Mouse (Mus musculus) testis, postnatal 14 days (tissue): ENCODE measurements around the gene Ssx2ip.

Source experiments
- DNase-seq: peaks from one replicate; pipeline ENCODE4 v3.0.0; 2021; ENCODE audit warnings: low spot score

Ssx2ip gene

DNA sequence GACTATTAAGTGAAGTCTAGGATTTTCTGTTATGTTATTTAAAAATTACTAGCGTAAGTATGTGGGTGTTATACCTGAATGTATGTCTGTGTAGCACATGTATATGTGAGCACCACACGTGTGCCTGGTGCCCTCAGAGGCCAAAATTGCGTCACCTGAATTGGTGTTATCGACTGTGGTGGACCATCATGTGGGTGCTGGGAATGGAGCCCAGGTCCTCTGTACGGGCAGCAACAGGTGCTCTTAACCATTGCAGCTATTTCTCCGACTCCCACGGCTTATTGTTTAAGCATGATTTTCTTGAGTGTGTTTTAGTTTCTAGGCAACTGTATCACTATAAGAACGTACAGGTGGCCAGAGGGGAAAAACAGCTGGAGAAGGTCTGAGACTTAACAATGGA, 31.7 kb downstream of the Ssx2ip start:
- DNase-seq, result no peak

DNA sequence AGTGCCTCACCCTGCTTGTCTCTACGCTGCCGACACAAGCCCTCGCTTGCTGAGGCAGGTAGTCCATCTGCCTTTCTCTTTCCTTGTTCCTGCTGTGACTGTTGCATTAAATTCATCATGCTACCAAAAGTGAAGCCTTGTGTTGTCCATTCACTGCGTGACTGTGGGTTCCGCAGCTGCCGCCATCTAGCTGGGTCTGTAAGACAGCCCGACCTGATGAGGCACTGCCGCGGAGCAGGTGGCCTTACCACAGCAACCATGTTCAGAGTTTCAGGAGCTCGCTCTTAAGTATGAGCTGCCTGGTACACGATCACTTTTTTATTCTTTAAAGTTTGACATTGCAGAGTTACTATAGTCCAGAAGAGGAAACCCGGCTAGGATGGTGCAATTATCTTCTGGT, 35.6 kb downstream of the Ssx2ip start:
- no peak for DNase-seq

DNA sequence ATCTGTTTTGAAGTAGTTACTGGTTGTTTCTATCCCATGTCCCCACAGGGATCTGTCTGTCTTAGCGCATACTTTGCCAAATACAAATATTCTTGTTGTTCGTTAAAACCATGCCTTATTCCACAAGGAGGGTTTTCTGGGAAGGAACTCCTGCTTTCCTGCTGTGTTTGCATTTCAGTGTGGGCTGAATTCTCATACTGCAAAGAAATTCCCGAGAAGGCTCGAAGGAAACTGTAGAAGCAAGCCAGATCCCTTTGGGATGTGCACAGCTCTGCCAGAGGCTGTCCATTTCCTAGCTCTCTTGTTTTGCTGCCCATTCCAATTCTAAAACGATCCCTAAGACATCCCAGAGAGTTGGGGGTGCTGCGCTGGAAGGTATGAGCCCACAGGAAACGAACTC, 36.0 kb downstream of the Ssx2ip start:
- DNase-seq, result no peak

DNA sequence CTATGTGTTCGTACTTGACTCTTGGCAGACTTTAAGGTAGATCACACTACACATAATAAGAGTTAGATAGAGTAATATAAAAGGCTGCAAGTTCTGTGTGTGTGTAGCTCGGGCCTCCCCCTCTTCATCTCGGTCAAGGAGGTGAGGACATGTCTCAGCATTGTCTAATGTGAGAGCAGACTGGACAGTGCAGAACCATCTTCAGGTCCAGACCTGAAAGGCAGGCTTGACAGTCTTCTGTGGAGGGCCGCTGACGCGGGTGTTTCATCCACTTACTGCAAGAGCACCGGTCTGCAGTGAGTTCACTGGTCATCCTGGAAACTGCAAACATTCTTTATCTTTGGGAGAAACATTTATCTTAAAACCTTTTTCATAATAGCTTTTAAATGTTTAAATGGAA, 38.0 kb downstream of the Ssx2ip start:
- no peak for DNase-seq

DNA sequence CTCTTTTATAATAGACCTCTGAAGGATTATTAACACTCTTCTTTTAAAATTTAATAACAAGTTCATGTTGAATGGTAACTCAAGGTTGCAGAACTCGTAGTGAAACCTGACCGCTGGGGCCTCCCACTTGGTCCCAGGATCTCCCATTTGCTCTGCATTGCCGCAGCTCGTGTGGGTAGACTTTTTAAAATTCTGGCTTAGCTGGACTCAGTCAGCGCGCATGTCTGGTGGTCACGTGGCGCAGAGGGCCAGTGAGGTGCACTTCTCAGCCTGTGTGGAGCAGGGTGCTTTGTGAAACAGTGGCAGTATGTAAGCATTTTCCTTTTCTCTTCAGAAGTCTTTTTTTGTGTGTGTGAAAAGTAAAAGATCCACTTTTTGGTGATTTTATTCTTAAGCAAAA, 38.5 kb downstream of the Ssx2ip start:
- no peak for DNase-seq

DNA sequence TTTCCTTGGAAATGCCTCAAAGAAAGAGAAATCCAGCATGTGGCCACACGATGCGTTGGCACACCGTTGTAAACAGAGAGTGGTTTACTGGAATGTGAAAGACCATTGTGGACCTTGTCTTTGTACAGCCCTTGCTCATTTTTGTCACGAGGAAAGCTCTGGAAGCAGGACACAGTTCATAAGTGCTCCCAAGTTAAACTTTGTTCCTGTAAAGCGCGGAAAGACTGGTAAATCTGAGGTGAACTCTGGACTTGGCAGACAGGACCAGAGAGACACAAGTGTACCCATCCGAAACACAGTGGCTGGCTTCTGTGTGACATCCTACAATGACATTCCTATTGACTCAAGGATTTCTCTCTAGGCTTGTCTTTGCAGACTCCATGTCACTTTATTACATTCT, 38.9 kb downstream of the Ssx2ip start:
- no peak for DNase-seq

DNA sequence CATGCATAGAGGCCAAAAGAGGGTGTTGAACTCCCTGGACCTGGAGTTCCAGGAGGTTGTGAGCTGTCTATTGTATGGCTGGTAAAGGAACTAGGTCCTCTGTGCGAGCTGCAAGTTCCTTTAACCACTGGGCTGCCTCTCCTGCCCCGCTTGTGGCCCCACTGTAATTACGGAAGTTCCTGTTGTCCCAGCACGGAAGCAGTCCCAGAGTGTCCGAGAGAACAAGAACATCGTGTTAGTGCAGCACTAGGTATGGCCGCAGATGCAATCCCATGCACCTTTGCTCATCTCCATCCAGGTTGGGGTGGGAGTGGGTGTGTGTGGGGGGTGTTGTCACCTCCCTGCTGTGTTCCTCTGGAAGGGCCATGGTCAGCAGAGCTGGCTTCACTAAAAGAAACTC, 40.4 kb downstream of the Ssx2ip start:
- DNase-seq, result no peak

DNA sequence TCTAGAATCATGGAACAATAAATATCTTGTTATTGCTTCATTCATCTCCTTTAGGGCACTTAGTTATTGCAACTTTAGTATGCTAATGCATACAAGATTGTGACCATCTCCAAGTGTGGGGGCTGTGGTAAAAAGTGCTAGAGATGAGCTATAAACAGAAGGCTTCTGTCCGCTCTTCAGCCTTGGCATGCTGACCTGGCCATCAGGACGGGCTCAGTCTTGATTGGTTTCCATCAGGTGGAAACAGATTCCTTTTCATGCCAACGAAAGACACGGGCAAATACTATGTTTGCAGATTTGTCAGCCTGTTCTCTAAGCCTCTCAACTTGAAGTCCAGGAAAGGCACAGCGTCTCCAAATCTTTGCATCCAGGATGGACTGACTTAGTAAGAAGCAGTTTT, 42.7 kb downstream of the Ssx2ip start:
- DNase-seq, result no peak

DNA sequence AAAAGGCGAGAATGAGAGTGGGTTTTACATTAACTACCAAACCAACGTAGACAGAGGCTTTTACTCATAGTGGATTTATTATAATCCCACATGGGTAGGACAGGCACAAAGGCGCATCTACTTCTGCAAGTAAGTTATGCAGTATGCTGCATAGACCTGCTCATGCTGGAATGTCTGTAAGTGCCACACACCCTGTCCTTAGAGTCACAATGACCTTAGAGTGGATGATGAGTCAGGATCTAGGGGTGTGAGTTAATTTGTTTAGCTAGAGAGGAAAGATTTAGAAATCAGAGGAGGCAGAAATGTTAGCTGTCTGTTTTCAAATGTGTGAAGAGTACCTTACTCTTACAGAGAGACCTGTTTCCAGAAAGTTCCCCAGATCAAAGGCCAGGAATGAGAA, 43.2 kb downstream of the Ssx2ip start:
- no peak for DNase-seq

DNA sequence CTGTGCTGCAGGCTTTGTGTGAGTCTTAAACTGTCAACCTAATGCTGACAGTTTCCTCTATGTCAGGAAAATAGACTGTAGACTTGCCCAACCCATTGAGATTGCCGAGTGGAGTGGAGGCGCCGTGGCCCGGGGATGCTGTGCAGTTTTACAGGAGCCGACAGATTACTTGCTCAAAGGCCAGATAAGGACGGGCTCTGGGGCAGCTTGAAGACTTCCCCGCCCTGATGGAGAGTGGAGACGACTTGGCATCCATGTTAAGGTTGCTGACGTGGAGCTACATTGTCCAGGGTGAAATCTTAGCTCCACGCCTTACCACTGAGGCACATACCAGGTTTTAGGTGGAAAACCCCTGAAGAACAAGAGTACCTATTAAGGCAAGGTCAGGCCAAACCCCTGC, 43.9 kb downstream of the Ssx2ip start:
- DNase-seq, result no peak

DNA sequence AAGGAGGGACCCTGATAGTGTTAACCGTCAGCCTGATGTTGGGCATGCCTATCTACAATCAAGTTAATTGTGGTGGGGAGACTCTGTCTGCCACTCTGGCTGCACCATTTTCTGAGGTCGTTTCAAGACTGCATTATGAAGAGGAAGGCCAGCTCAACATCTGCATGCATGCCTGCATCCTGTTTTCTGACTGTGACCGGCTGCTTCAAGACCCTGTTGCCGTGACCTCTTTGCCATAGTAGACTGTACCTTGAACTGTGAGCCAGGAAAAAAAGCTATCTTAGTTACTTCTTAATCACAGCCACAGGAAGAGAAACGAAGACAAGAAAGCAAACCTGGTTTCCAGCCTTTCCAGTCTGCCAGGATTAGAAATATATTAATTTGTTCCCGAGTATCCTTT, 44.5 kb downstream of the Ssx2ip start:
- no peak for DNase-seq

DNA sequence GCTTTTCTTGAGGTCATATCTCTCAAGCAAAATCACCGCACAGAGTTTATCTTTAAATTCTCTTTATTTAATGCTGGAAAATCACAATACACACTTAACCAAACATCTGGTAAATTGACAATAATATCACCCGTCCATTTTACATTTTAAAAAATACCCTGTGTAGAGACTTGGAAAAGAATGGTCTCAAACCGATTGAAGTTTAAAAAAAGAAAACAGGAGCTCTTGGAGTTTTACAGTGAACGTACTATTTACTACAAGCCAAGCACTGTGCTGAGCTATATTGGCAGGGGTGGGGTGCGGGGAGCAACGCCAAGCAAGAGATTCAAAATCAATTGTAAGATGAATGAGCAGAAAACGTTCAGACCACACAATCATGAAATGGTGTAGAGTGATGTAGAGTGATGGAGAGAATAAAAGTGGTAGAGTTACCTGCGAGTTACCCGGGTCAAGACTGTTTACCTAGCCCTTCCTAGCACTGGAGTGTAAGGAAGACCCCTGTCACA, 45.4 kb downstream of the Ssx2ip start, which contains the start of gene Ctbs:
Gene Ctbs, plus strand, starts transcription at position 51 of the 506 bp plus-strand sequence.
- DNase-seq, result no peak

DNA sequence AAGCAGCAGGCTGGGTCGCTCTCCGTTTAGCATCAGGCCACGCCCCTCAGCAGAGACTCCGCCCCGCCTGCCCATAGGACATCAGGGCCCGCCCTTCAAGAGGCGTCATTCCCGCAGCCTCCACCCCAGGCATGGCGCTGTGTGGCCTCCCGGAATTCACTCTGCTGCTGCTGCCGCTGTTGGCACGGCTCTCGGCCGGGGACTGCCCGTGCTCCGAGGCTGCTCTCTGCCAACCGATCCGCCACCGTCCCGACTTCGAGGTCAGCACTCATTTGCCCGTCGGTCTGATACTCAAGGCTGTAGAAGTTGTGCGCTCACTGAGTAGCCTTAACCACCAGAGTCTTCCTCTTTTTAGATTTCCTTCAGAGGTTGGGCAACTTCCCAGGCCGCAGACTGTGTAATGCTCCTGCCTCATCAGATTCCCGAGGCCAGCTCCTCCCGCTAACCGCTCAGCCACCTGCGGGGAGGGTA, 46.0 kb downstream of the Ssx2ip start:
- DNase-seq, result peak; percentile 91

DNA sequence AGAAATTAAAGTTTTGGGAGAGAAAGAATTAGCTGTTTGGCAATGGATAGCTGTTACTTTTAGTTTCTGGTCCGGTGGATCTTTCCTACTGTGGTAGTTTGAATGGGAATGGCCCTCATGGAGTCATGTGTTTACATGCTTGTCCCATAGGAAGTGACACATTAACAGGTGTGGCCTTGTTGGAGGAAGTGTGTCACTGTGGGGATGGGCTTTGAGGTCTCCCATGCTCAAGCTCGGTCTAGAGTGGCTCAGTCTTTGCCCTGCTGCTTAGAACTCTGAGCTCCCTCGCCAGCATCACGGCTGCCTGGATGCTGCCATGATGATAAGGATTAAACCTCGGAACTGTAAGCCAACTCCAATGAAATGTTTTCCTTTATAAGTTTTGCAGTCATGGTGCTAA, 46.9 kb downstream of the Ssx2ip start:
- no peak for DNase-seq

DNA sequence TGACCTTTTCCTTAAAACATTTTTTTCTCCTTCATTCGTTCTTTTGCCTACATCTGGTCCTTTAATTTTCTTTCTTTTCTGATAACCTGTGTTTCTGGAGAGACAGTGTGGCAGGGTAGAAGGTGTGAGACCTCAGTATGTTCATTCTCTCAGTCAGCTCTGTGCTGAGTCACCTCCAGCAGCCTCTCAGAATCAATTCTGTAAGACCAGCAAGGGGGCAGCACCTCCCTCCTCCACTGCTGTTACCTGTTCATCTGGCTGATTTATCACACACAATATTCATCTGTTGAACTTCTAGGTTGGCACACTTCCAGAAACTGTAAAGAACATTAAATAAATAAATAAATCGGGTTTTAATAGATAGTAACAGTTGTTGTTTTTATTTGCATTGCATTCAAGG, 58.5 kb downstream of the Ssx2ip start:
- no peak for DNase-seq

DNA sequence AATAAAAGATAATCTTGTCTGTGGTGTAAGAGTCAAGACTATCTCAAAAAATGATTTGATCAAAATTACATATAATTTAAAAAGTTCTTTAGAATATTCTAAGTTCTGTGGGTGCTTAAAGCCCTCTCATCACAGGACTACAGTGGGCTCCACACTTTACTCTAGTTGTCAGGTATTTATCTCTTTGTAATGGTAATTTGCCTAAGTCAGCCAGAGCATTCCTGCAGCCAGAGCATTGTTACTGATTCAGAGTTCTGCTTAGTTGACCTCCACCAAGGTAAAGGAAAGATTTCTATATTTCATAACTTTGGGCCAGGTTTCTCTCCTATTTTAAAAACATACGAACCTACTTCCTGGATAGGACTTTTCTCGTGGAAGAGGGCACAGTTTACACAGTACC, 64.8 kb downstream of the Ssx2ip start:
- no peak for DNase-seq

DNA sequence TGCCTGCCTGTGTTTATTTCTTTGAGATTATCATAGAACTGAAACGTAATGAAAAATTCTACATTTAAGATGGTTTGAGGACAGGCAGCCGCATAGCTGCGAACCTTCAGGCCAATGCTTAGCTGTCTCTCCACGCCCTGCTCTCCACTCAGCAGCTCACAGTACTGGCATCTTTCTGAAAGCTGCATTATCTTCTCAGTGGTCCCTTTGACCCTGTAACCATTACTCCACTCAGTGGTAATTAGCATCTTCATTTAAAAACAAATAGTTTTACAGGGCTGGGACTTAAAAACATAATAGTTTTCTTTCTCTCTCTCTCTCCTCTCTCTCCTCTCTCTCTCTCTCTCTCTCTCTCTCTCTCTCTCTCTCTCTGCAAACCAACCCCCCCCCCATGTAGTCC, 68.2 kb downstream of the Ssx2ip start:
- DNase-seq, result no peak

DNA sequence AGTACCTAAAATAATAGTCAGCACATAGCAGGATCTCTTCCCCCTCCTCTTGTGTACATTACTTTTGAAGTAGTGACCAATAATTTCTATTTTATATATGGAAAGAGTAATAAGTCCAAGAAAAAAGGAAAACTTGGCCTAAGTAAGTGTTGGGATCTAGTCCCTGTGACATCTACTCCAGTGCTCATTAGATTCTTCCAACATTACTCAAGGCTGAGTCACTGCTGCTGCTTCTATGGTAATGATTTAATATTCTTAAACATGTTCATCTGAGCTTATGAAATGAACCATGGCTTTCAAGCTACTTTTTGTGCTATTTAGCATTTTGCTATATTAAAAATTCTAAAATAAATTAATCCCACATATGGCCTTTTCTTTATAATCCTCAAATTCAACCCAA, 69.3 kb downstream of the Ssx2ip start:
- DNase-seq, result no peak

DNA sequence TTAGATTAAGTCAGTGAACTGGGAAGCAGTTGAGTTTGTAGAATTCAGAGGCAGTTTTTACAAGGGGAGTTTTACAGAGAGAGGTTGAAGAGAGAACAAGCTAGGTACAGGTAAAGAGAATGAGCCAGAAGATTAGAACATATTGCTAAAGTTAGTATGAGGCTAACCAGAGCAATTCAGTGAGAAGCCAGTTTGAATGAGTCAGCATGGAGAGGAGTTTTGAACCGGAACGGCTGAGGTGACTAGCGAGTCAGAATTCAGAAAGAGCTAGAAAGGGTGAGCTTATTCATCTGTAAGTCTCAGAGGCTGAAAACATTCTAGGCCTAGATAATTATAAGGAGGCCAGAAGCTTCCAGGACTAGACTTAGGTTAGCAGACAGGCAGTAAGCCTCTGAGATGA, 70.0 kb downstream of the Ssx2ip start:
- DNase-seq, result no peak

DNA sequence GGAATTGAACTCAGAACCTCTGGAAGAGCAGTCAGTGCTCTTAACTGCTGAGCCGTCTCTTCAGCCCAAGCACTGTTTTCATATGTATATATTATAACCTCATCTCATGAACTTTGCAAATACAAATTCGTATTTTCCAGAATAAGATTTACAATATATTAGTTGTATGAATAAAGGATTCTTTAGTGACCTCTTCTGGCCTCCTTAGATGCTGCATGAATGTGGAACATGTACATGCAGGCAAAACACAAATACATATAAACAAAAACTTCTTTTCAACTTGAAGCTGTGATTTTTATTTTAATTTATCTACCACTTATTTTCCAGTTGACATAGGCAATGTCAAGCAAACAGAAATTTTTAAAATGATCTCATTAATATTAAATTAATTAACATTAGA, 77.6 kb downstream of the Ssx2ip start:
- no peak for DNase-seq

DNA sequence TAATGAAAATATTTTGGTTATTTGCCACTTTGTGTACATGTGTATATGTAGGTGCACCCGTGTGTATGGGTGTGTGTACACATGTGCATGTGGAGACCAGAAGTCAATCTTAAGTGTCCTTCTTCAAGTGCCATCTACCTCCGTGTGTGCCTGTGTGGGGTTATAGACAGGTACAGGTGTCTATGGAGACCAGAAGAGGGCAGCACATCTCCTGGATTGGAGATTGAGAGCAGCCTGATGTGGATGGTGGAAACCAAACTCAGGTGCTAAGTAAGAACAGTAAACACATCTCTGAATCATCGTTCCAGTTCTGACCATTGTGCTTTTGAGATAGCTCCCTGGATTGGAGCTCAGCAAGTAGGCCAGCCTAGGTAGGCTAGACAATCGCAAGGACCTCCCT, 82.0 kb downstream of the Ssx2ip start:
- no peak for DNase-seq
